Mouse (Mus musculus) intestine, embryonic 14.5 days (tissue): ENCODE measurements around the gene Cherp. TPM values are rescaled to one million over a fixed set of nuclear protein-coding genes. Genes with fewer than 3 reads are reported as not detected.

ENCODE experiments used
- ATAC-seq: fragments of 200-750 bp; cut with Nextera tagmentation; replicated peaks from 2 replicates; pipeline ENCODE4 v1.8.0; 2017; ENCODE audit warnings: low read depth, moderate number of reproducible peaks, moderate TSS enrichment, moderate library complexity; ENCODE audit not compliant: low FRiP score, low TSS enrichment
- DNase-seq: peaks from one replicate; pipeline ENCODE4 v3.0.0-alpha.2; 2018; ENCODE audit warnings: low spot score
- H3K27ac ChIP-seq: fragments of 300-500 bp; sonication (generic); 2 replicates; pipeline ENCODE4 v1.5.1; 2014; ENCODE audit warnings: low read depth, mild to moderate bottlenecking, control low read depth
- H3K27me3 ChIP-seq: fragments of 300-500 bp; sonication (generic); replicated peaks from 2 replicates; pipeline ENCODE4 v1.6.1; 2014; ENCODE audit warnings: low read length, control low read depth; ENCODE audit not compliant: control insufficient read depth, insufficient read depth
- H3K36me3 ChIP-seq: fragments of 300-500 bp; sonication (generic); 2 replicates; pipeline ENCODE4 v1.6.1; 2014; ENCODE audit warnings: low read length, control low read depth; ENCODE audit not compliant: control insufficient read depth, insufficient read depth
- H3K4me1 ChIP-seq: fragments of 300-500 bp; sonication (generic); replicated peaks from 2 replicates; pipeline ENCODE4 v1.6.1; 2014; ENCODE audit warnings: low read length, control low read depth, mixed read lengths; ENCODE audit not compliant: control insufficient read depth, insufficient read depth
- H3K4me2 ChIP-seq: fragments of 300-500 bp; sonication (generic); 2 replicates; pipeline ENCODE4 v1.6.1; 2014; ENCODE audit warnings: low read length
- H3K4me3 ChIP-seq: fragments of 300-500 bp; sonication (generic); 2 replicates; pipeline ENCODE4 v1.5.1; 2014; ENCODE audit warnings: low read depth, low read length, control low read depth, mixed read lengths
- H3K9ac ChIP-seq: fragments of 300-500 bp; sonication (generic); 2 replicates; pipeline ENCODE4 v1.6.1; 2014; ENCODE audit warnings: mild to moderate bottlenecking, low read length
- H3K9me3 ChIP-seq: fragments of 300-500 bp; sonication (generic); 2 replicates; pipeline ENCODE4 v1.6.1; 2016; ENCODE audit warnings: low read length, control low read depth; ENCODE audit not compliant: control insufficient read depth
- WGBS: fragments of 180-500 bp; shearing (Covaris S2); extraction: QIAGEN DNeasy Blood & Tissue Kit; methylation state at CpG from one replicate; pipeline ENCODE4 v1.1.7; 2014; 5-methylcytosine and 5-hydroxymethylcytosine counted together
- polyA plus RNA-seq: library from polyadenylated mRNA; unstranded; fragments of >200 nt; fragmentation: Nextera tagmentation; extraction: Ambion mirVana; gene quantifications from 2 replicates; pipeline ENCODE4 v1.2.1, GENCODE M21; 2014

Gene Cherp
- polyA plus RNA-seq, 1 experiment from 2014 or later, result 64.3 TPM

GRCm38 (mm10) chr8:72459881-72460533, 15.0 kb downstream of the Cherp start:
- ATAC-seq, result no peak

GRCm38 (mm10) chr8:72458457-72458856, 16.6 kb downstream of the Cherp start:
- Histone ChIP-seq H3K27me3 (no peaks in the 10 kb centered on the region), H3K4me1 (no peaks in the 10 kb centered on the region), H3K4me3 (no peak overlapping the region), H3K9me3 (peaks cover 2% of the 10 kb centered on the region; the same call in 1 of the 2 replicates), H3K9ac (no peak overlapping the region), H3K4me2 (no peak overlapping the region), H3K36me3 (peaks cover 76% of the 10 kb centered on the region), H3K27ac (no peak overlapping the region)
- ATAC-seq, result no peak
- no peak for DNase-seq
- 83% methylated on average over 6 of the region's 6 CpGs for WGBS

More at GRCm38 (mm10) chr8:72459881-72460533, 15.0 kb downstream of the Cherp start:
- WGBS, result 91% methylated on average over 4 of the region's 4 CpGs
- Histone ChIP-seq H3K4me3 (no peak overlapping the region), H3K4me2 (no peak overlapping the region), H3K9ac (no peak overlapping the region), H3K36me3 (peaks cover 76% of the 10 kb centered on the region), H3K27ac (no peak overlapping the region), H3K9me3 (no peaks in the 10 kb centered on the region), H3K4me1 (no peaks in the 10 kb centered on the region), H3K27me3 (no peaks in the 10 kb centered on the region)
- no peak for DNase-seq

- H3K4me3 ChIP-seq, result no peak overlapping the region
- no peak for ATAC-seq
- peaks cover 2% of the 10 kb centered on the region; the same call in 1 of the 2 replicates for H3K9me3 ChIP-seq
- H3K27me3 ChIP-seq, result no peaks in the 10 kb centered on the region
- 77% methylated on average over 3 of the region's 3 CpGs for WGBS
- no peaks in the 10 kb centered on the region for H3K4me1 ChIP-seq
- peaks cover 72% of the 10 kb centered on the region for H3K36me3 ChIP-seq
- no peak overlapping the region for H3K9ac ChIP-seq
- no peak for DNase-seq
- no peak overlapping the region for H3K4me2 ChIP-seq
- no peak overlapping the region for H3K27ac ChIP-seq
Observed at GRCm38 (mm10) chr8:72457806-72458205, 17.2 kb downstream of the Cherp start.

GRCm38 (mm10) chr8:72455317-72455716, 19.7 kb downstream of the Cherp start:
- Histone ChIP-seq H3K9ac (no peak overlapping the region), H3K4me1 (no peaks in the 10 kb centered on the region), H3K4me2 (no peak overlapping the region), H3K36me3 (peaks cover 70% of the 10 kb centered on the region), H3K27me3 (no peaks in the 10 kb centered on the region), H3K27ac (no peak overlapping the region), H3K9me3 (peaks cover 2% of the 10 kb centered on the region; the same call in 1 of the 2 replicates), H3K4me3 (no peak overlapping the region)
- WGBS, result 94% methylated on average over 4 of the region's 4 CpGs
- DNase-seq, result no peak
- ATAC-seq, result no peak

- Histone ChIP-seq H3K27ac (no peak overlapping the region), H3K9ac (no peak overlapping the region), H3K4me3 (no peak overlapping the region), H3K27me3 (no peaks in the 10 kb centered on the region), H3K4me2 (no peak overlapping the region), H3K9me3 (peaks cover 2% of the 10 kb centered on the region; the same call in 1 of the 2 replicates), H3K4me1 (no peaks in the 10 kb centered on the region), H3K36me3 (peaks cover 70% of the 10 kb centered on the region)
- ATAC-seq (no peak), DNase-seq (no peak)
- WGBS, result 92% methylated on average over 2 of the region's 2 CpGs
Observed at GRCm38 (mm10) chr8:72453904-72454303, 21.1 kb downstream of the Cherp start.

GRCm38 (mm10) chr8:72451516-72451915, 23.5 kb downstream of the Cherp start:
- Histone ChIP-seq H3K9ac (no peak overlapping the region), H3K27ac (no peak overlapping the region), H3K36me3 (peaks cover 63% of the 10 kb centered on the region), H3K4me1 (no peaks in the 10 kb centered on the region), H3K4me2 (no peak overlapping the region), H3K9me3 (peaks cover 2% of the 10 kb centered on the region; the same call in 1 of the 2 replicates), H3K27me3 (no peaks in the 10 kb centered on the region), H3K4me3 (no peak overlapping the region)
- no peak for DNase-seq
- WGBS, result 71% methylated on average over 8 of the region's 8 CpGs
- ATAC-seq, result no peak

GRCm38 (mm10) chr8:72445071-72445470, 30.0 kb downstream of the Cherp start:
- H3K27ac ChIP-seq, result no peak overlapping the region
- no peaks in the 10 kb centered on the region for H3K27me3 ChIP-seq
- no peaks in the 10 kb centered on the region for H3K9me3 ChIP-seq
- WGBS, result 96% methylated on average over 6 of the region's 6 CpGs
- DNase-seq, result no peak
- 0 out of 2 replicates have a peak, but pooled peaks cover 4% of the 10 kb centered on the region for H3K4me1 ChIP-seq
- peaks cover 13% of the 10 kb centered on the region for H3K36me3 ChIP-seq
- no peak overlapping the region for H3K4me2 ChIP-seq
- no peak for ATAC-seq
- no peak overlapping the region for H3K4me3 ChIP-seq
- H3K9ac ChIP-seq, result no peak overlapping the region

GRCm38 (mm10) chr8:72443994-72444350, 31.1 kb downstream of the Cherp start:
- DNase-seq (no peak), ATAC-seq (peak; percentile 48)
- whole genome bisulfite sequencing, result 42% methylated on average over 6 of the region's 6 CpGs
- Histone ChIP-seq H3K36me3 (peaks cover 2% of the 10 kb centered on the region; the same call in 1 of the 2 replicates), H3K9ac (peak overlapping the region; percentile 55), H3K4me3 (peak overlapping the region; percentile 53), H3K9me3 (no peaks in the 10 kb centered on the region), H3K4me2 (peak overlapping the region; percentile 73), H3K4me1 (0 out of 2 replicates have a peak, but pooled peaks cover 4% of the 10 kb centered on the region), H3K27me3 (no peaks in the 10 kb centered on the region), H3K27ac (peak overlapping the region; percentile 29; the same call in 1 of the 2 replicates)
